Comparison of ENCODE assay signal across 11 mouse cellular contexts in genomic region chr7:125335586-125336165, GRCm38 (mm10).
DNase-seq lines count a peak whose midpoint lies in the region; ATAC-seq lines count a peak whose summit lies in the region.
"Had no signal": no experiment of that assay in that cellular context is flagged by ENCODE, and none has a peak within 500 bp of the region (broad histone marks: within the 10 kb centered on the region; RNA-seq: fewer than 3 reads in every experiment).

No protein-coding gene starts in this region.

- WGBS in forebrain, embryonic 14.5 days = 10% methylated on average over 3 of the region's 3 CpGs
- 35% methylated on average over 3 of the region's 3 CpGs for whole genome bisulfite sequencing in forebrain, embryonic 10.5 days

- peak; percentile 74 for ATAC-seq in forebrain, embryonic 14.5 days
- ATAC-seq in CD4-positive, CD25-positive, alpha-beta regulatory T cell, adult 4 months = no peak

- intact Hi-C loops in heart, postnatal 10 days (cut with DNase I) = no loop called here

- no peak overlapping the region for H3K9ac ChIP-seq in forebrain, embryonic 14.5 days (ENCODE audit: low read length)
- H3K9ac ChIP-seq: limb, embryonic 12.5 days had no signal

- no peaks in the 10 kb centered on the region for H3K36me3 ChIP-seq in forebrain, embryonic 14.5 days (ENCODE audit: control insufficient read depth, insufficient read depth, low read length)
- H3K36me3 ChIP-seq in forebrain, embryonic 10.5 days (replicated peaks) = no peaks in the 10 kb centered on the region
- H3K36me3 ChIP-seq: limb, embryonic 12.5 days had no signal

- H3K4me1 ChIP-seq in forebrain, embryonic 14.5 days (ENCODE audit: control insufficient read depth, insufficient read depth, low read length) = peaks cover 7% of the 10 kb centered on the region; the same call in 1 of the 2 replicates
- peaks cover 5% of the 10 kb centered on the region; the same call in 1 of the 2 replicates for H3K4me1 ChIP-seq in forebrain, embryonic 10.5 days

- no peaks in the 10 kb centered on the region for H3K9me3 ChIP-seq in forebrain, embryonic 14.5 days (replicated peaks; ENCODE audit: control insufficient read depth, low read length)
- H3K9me3 ChIP-seq in forebrain, embryonic 10.5 days = no peaks in the 10 kb centered on the region
- H3K9me3 ChIP-seq: limb, embryonic 12.5 days had no signal

- DNase-seq in forebrain, embryonic 14.5 days (ENCODE audit: low spot score) = peak; percentile 75
- DNase-seq in forebrain, embryonic 10.5 days (ENCODE audit: extremely low spot score, low spot score) = no peak
- DNase-seq in right cerebral cortex, postnatal 10 days (ENCODE audit: low spot score in 2 of 2) = peak; percentile 49 to 60
- DNase-seq in right cerebral cortex, postnatal 14 days = no peak
- DNase-seq in cerebellum, postnatal 4 days (ENCODE audit: low spot score in 2 of 2) = peak; percentile 44 to 77
- no peak for DNase-seq in kidney, adult 18-20 months
- DNase-seq in heart, postnatal 10 days = no peak
- DNase-seq: gastrocnemius, postnatal 25 days; lung, postnatal 14 days had no signal

- H3K27me3 ChIP-seq in forebrain, embryonic 14.5 days (replicated peaks; ENCODE audit: control insufficient read depth, insufficient read depth, low read length) = no peaks in the 10 kb centered on the region
- H3K27me3 ChIP-seq in forebrain, embryonic 10.5 days (ENCODE audit: poor library complexity, severe bottlenecking) = peaks cover 13% of the 10 kb centered on the region; the same call in 1 of the 2 replicates

- H3K4me3 ChIP-seq in forebrain, embryonic 14.5 days (ENCODE audit: low read depth, low read length) = no peak overlapping the region
- no peak overlapping the region for H3K4me3 ChIP-seq in forebrain, embryonic 10.5 days
- H3K4me3 ChIP-seq: limb, embryonic 12.5 days had no signal

- no peak overlapping the region for H3K27ac ChIP-seq in forebrain, embryonic 14.5 days (ENCODE audit: low read depth, low read length)
- no peak overlapping the region for H3K27ac ChIP-seq in forebrain, embryonic 10.5 days
- H3K27ac ChIP-seq: limb, embryonic 12.5 days had no signal

- no peak overlapping the region for H3K4me2 ChIP-seq in forebrain, embryonic 14.5 days (ENCODE audit: low read length)
- H3K4me2 ChIP-seq: limb, embryonic 12.5 days had no signal

Comparison
In these comparisons a context has a peak if more than half of its experiments do, and no peak if none do; other contexts are left out.
1. DNase-seq: peak in forebrain, embryonic 14.5 days (single experiment), right cerebral cortex, postnatal 10 days (2 of 2) and cerebellum, postnatal 4 days (2 of 2); none in forebrain, embryonic 10.5 days (single experiment), right cerebral cortex, postnatal 14 days (single experiment), kidney, adult 18-20 months (single experiment) and heart, postnatal 10 days (0 of 2).